Mouse (Mus musculus) macrophage (primary cell): ENCODE measurements around the gene Ttc33. TPM values are rescaled to one million over a fixed set of nuclear protein-coding genes. Genes with fewer than 3 reads are reported as not detected.

ENCODE experiments used
- H3K27ac ChIP-seq: fragments of 350-480 bp; formaldehyde crosslinking; 2 replicates; pipeline ENCODE4 v1.9.0; 2021
- H3K36me3 ChIP-seq: fragments of 350-480 bp; formaldehyde crosslinking; 2 replicates; pipeline ENCODE4 v1.9.0; 2021; ENCODE audit errors: inconsistent target
- H3K4me3 ChIP-seq: fragments of 350-480 bp; formaldehyde crosslinking; 2 replicates; pipeline ENCODE4 v1.9.0; 2021; ENCODE audit errors: inconsistent target
- H3K79me2 ChIP-seq: fragments of 350-480 bp; formaldehyde crosslinking; 2 replicates; pipeline ENCODE4 v1.9.0; 2021; ENCODE audit errors: inconsistent target
- WGBS: methylation state at CpG from one replicate; pipeline ENCODE4 v1.1.7; 2026; ENCODE audit warnings: inconsistent platforms; ENCODE audit not compliant: missing documents; 5-methylcytosine and 5-hydroxymethylcytosine counted together
- polyA plus RNA-seq: library from polyadenylated mRNA; stranded (reverse); fragments of 250-400 nt; gene quantifications from 3 replicates; pipeline ENCODE4 v1.2.4, GENCODE M21; 2018; ENCODE audit warnings: inconsistent platforms

The Ttc33 gene
- polyA plus RNA-seq, 1 experiment from 2014 or later = 34.6 TPM

- WGBS = 55% methylated on average over 6 of the region's 6 CpGs
- H3K27ac ChIP-seq = 0 out of 2 replicates have a peak overlapping the region, but pooled peaks have one; percentile 34
- H3K36me3 ChIP-seq = 0 out of 2 replicates have a peak, but pooled peaks cover 3% of the 10 kb centered on the region
- H3K79me2 ChIP-seq = peaks cover 75% of the 10 kb centered on the region; the same call in 1 of the 2 replicates
- H3K4me3 ChIP-seq = peak overlapping the region; percentile 25; the same call in 1 of the 2 replicates
Measured at GRCm38 (mm10) chr15:5240360-5240759, 55.0 kb downstream of the Ttc33 start.

GRCm38 (mm10) chr15:5241304-5242201, 56.2 kb downstream of the Ttc33 start:
- Histone ChIP-seq H3K79me2 (peaks cover 66% of the 10 kb centered on the region; the same call in 1 of the 2 replicates), H3K27ac (peak overlapping the region; percentile 34), H3K4me3 (peak overlapping the region; percentile 25), H3K36me3 (no peaks in the 10 kb centered on the region)
- 18% methylated on average over 12 of the region's 12 CpGs for WGBS

- no peaks in the 10 kb centered on the region for H3K36me3 ChIP-seq
- H3K4me3 ChIP-seq = peak overlapping the region; percentile 56
- peak overlapping the region; percentile 34; the same call in 1 of the 2 replicates for H3K27ac ChIP-seq
- WGBS = 5% methylated on average over 60 of the region's 61 CpGs
- peaks cover 61% of the 10 kb centered on the region; the same call in 1 of the 2 replicates for H3K79me2 ChIP-seq
Measured at GRCm38 (mm10) chr15:5242241-5243035, 57.1 kb downstream of the Ttc33 start.

GRCm38 (mm10) chr15:5243036-5243958, 58.0 kb downstream of the Ttc33 start:
- Histone ChIP-seq H3K79me2 (peaks cover 53% of the 10 kb centered on the region; the same call in 1 of the 2 replicates), H3K27ac (no peak overlapping the region), H3K36me3 (no peaks in the 10 kb centered on the region), H3K4me3 (peak overlapping the region; percentile 56)
- WGBS = 3% methylated on average over 40 of the region's 40 CpGs

- H3K36me3 ChIP-seq = no peaks in the 10 kb centered on the region
- H3K27ac ChIP-seq = no peak within 1 kb of the TSS
- H3K79me2 ChIP-seq = peaks cover 43% of the 10 kb centered on the region; the same call in 1 of the 2 replicates
- H3K4me3 ChIP-seq = peak within 1 kb of the TSS; percentile 56
- 1% methylated on average over 52 of the region's 61 CpGs for WGBS
Measured at GRCm38 (mm10) chr15:5243959-5244905, 58.9 kb downstream of the Ttc33 start, which contains the start of gene Ptger4. Ptger4 (minus strand) TSS chr15:5244187.

GRCm38 (mm10) chr15:5250182-5250581, 64.9 kb downstream of the Ttc33 start:
- WGBS = 35% methylated on average over 4 of the region's 4 CpGs

GRCm38 (mm10) chr15:5260183-5260582, 74.9 kb downstream of the Ttc33 start:
- H3K36me3 ChIP-seq = no peaks in the 10 kb centered on the region
- H3K27ac ChIP-seq = no peak overlapping the region
- 96% methylated on average over 5 of the region's 5 CpGs for WGBS
- H3K79me2 ChIP-seq = no peaks in the 10 kb centered on the region
- no peak overlapping the region for H3K4me3 ChIP-seq

More at GRCm38 (mm10) chr15:5250182-5250581, 64.9 kb downstream of the Ttc33 start:
- Histone ChIP-seq H3K79me2 (no peaks in the 10 kb centered on the region), H3K4me3 (no peak overlapping the region), H3K36me3 (no peaks in the 10 kb centered on the region), H3K27ac (no peak overlapping the region)

GRCm38 (mm10) chr15:5261004-5261403, 75.7 kb downstream of the Ttc33 start:
- Histone ChIP-seq H3K36me3 (no peaks in the 10 kb centered on the region), H3K79me2 (no peaks in the 10 kb centered on the region), H3K4me3 (no peak overlapping the region), H3K27ac (no peak overlapping the region)
- WGBS = 32% methylated on average over 3 of the region's 3 CpGs

- no peaks in the 10 kb centered on the region for H3K79me2 ChIP-seq
- 88% methylated on average over 13 of the region's 13 CpGs for WGBS
- H3K36me3 ChIP-seq = no peaks in the 10 kb centered on the region
- H3K4me3 ChIP-seq = no peak overlapping the region
- no peak overlapping the region for H3K27ac ChIP-seq
Measured at GRCm38 (mm10) chr15:5262095-5262667, 76.9 kb downstream of the Ttc33 start.

- Histone ChIP-seq H3K36me3 (no peaks in the 10 kb centered on the region), H3K27ac (no peak overlapping the region), H3K79me2 (no peaks in the 10 kb centered on the region), H3K4me3 (no peak overlapping the region)
- WGBS = 23% methylated on average over 10 of the region's 10 CpGs
Measured at GRCm38 (mm10) chr15:5262874-5263504, 77.7 kb downstream of the Ttc33 start.

- Histone ChIP-seq H3K79me2 (no peaks in the 10 kb centered on the region), H3K4me3 (no peak overlapping the region), H3K36me3 (no peaks in the 10 kb centered on the region), H3K27ac (no peak overlapping the region)
- 82% methylated on average over 3 of the region's 3 CpGs for WGBS
Measured at GRCm38 (mm10) chr15:5266095-5266494, 80.8 kb downstream of the Ttc33 start.
